Mouse (Mus musculus) stomach, embryonic 15.5 days (tissue): ENCODE results near the gene Macrod1. TPM values are rescaled to one million over a fixed set of nuclear protein-coding genes. Genes with fewer than 3 reads are reported as not detected.
A peak's percentile ranks its signal among the peaks of the same experiment; 100 is the strongest.

Experiments used
- ATAC-seq: fragments of 200-750 bp; cut with Nextera tagmentation; 2 replicates; pipeline ENCODE4 v1.8.0; 2017; ENCODE audit warnings: low read depth, moderate number of reproducible peaks, moderate TSS enrichment; ENCODE audit not compliant: insufficient read depth, low FRiP score
- H3K27ac ChIP-seq: fragments of 300-500 bp; sonication (generic); 2 replicates; pipeline ENCODE4 v1.5.1; 2015; ENCODE audit warnings: mild to moderate bottlenecking, inconsistent platforms
- H3K27me3 ChIP-seq: fragments of 300-500 bp; sonication (generic); replicated peaks from 2 replicates; pipeline ENCODE4 v1.6.1; 2015; ENCODE audit warnings: inconsistent platforms
- H3K36me3 ChIP-seq: fragments of 300-500 bp; sonication (generic); 2 replicates; pipeline ENCODE4 v1.6.1; 2015; ENCODE audit warnings: inconsistent platforms
- H3K4me1 ChIP-seq: fragments of 300-500 bp; sonication (generic); 2 replicates; pipeline ENCODE4 v1.6.1; 2015; ENCODE audit warnings: inconsistent platforms
- H3K4me2 ChIP-seq: fragments of 300-500 bp; sonication (generic); 2 replicates; pipeline ENCODE4 v1.6.1; 2015; ENCODE audit warnings: mild to moderate bottlenecking, inconsistent platforms
- H3K4me3 ChIP-seq: fragments of 300-500 bp; sonication (generic); replicated peaks from 2 replicates; pipeline ENCODE4 v1.5.1; 2015; ENCODE audit warnings: inconsistent platforms
- H3K9ac ChIP-seq: fragments of 300-500 bp; sonication (generic); 2 replicates; pipeline ENCODE4 v1.6.1; 2015; ENCODE audit warnings: inconsistent platforms
- H3K9me3 ChIP-seq: fragments of 300-500 bp; sonication (generic); 2 replicates; pipeline ENCODE4 v1.6.1; 2016; ENCODE audit warnings: inconsistent platforms
- WGBS: fragments of 180-500 bp; shearing (Covaris S2); methylation state at CpG from one replicate; pipeline ENCODE4 v1.1.7; 2015; 5-methylcytosine and 5-hydroxymethylcytosine counted together
- polyA plus RNA-seq: library from polyadenylated mRNA; unstranded; fragments of >200 nt; fragmentation: Nextera tagmentation; extraction: Ambion mirVana; gene quantifications from 2 replicates; pipeline ENCODE4 v1.2.1, GENCODE M21; 2015

Macrod1 gene
- polyA plus RNA-seq, 1 experiment from 2014 or later: 13.3 TPM

DNA sequence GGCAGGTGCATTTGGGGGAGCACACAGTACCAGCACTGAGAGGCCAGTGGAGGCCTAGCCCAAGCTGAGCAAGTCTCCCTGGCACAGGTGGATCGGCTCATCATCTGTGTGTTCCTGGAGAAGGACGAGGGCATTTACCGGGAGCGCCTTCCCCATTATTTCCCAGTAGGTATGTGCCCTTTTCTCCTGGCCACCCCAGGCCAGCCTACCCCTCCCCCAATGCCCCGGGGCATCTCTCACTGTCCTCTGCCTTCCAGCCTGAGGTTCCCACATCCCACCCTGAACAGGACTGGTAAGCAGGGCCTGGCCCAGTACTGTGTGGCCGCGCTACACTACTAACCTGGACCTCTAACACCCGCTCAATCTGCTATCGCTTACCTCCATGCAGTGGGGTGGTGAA lies 140.8 kb downstream of the Macrod1 start:
- peaks cover 9% of the 10 kb centered on the region for H3K4me1 ChIP-seq
- no peak overlapping the region for H3K27ac ChIP-seq
- no peak overlapping the region for H3K4me3 ChIP-seq
- peaks cover 40% of the 10 kb centered on the region for H3K36me3 ChIP-seq
- H3K9ac ChIP-seq: no peak overlapping the region
- H3K4me2 ChIP-seq: no peak overlapping the region
- ATAC-seq: no peak
- H3K9me3 ChIP-seq: no peaks in the 10 kb centered on the region
- H3K27me3 ChIP-seq: no peaks in the 10 kb centered on the region
- 80% methylated on average over 9 of the region's 9 CpGs for WGBS

DNA sequence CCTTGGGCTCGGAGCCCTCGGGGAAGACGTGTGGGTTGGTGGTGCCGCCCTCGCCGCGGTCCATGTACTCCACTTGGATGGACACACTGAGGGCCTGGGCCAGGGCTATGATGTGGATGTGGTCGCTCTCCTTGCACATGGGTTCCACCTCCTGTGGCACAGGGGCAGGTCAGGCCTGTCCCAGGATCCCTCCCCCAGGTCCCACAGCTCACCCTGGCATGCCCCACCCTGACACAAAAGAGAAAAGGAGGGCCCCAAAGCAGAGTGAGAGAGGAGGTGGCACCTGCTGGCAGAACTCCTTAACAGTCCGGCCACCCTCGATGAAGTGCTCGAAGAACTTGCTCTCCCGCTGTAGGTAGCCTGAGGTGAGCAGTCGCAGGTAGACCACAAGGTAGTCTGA lies 142.5 kb downstream of the Macrod1 start:
- no peak overlapping the region for H3K27ac ChIP-seq
- peaks cover 57% of the 10 kb centered on the region for H3K36me3 ChIP-seq
- peaks cover 12% of the 10 kb centered on the region for H3K4me1 ChIP-seq
- no peak overlapping the region for H3K9ac ChIP-seq
- no peak overlapping the region for H3K4me2 ChIP-seq
- H3K9me3 ChIP-seq: no peaks in the 10 kb centered on the region
- whole genome bisulfite sequencing: 91% methylated on average over 13 of the region's 13 CpGs
- no peak for ATAC-seq
- no peak overlapping the region for H3K4me3 ChIP-seq
- H3K27me3 ChIP-seq: no peaks in the 10 kb centered on the region

DNA sequence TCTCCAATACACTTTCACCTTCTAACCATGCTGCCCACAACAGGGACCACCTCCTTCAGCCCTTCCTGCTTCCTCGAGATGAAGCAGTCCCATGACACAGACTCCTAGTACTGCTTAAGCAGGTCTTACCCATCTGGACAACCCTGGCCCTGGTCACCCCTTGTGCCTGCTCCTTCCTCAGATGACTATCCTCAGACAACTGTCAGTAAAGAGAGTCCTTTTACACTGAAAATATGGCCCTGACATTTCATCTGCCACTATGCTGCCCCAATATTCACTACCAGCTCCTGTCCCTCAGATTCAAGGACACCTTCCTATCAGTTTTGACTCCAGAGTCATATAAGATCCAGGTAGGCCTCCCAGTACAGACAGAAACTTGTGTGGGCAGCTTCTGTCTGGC lies 143.8 kb downstream of the Macrod1 start:
- peaks cover 24% of the 10 kb centered on the region for H3K4me1 ChIP-seq
- H3K27ac ChIP-seq: no peak overlapping the region
- no peak overlapping the region for H3K4me3 ChIP-seq
- no peak overlapping the region for H3K9ac ChIP-seq
- ATAC-seq: no peak
- WGBS: 50% methylated on average over 1 of the region's 1 CpGs
- no peaks in the 10 kb centered on the region for H3K9me3 ChIP-seq
- peaks cover 58% of the 10 kb centered on the region for H3K36me3 ChIP-seq
- H3K4me2 ChIP-seq: no peak overlapping the region
- H3K27me3 ChIP-seq: no peaks in the 10 kb centered on the region

DNA sequence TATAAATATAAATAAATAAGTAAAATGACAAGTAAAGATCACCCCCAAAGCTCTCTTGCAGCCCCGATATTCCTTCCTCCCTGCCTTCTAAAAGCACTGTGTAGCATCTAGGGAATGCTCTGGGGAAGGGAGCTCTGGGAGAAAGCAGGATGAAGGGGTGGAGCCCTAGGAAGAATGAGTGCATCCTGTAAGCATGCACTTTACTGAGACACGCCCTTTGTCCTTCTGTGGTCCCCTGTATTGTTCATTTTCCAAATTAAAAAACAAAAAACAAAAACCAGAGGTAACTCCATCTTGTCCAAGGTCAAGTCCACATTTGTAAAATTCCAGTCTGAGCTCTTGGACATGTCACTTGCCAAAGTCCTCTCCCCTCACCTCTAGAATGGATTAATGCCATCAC lies 148.3 kb downstream of the Macrod1 start:
- Histone ChIP-seq H3K9ac (no peak overlapping the region; the same call in 1 of the 2 replicates), H3K4me1 (peaks cover 21% of the 10 kb centered on the region), H3K27ac (peak overlapping the region; percentile 99; the same call in 1 of the 2 replicates), H3K9me3 (no peaks in the 10 kb centered on the region), H3K27me3 (no peaks in the 10 kb centered on the region), H3K4me2 (peak overlapping the region; percentile 64), H3K36me3 (peaks cover 29% of the 10 kb centered on the region), H3K4me3 (peak overlapping the region; percentile 94)
- no peak for ATAC-seq
- 52% methylated on average over 2 of the region's 2 CpGs for WGBS

DNA sequence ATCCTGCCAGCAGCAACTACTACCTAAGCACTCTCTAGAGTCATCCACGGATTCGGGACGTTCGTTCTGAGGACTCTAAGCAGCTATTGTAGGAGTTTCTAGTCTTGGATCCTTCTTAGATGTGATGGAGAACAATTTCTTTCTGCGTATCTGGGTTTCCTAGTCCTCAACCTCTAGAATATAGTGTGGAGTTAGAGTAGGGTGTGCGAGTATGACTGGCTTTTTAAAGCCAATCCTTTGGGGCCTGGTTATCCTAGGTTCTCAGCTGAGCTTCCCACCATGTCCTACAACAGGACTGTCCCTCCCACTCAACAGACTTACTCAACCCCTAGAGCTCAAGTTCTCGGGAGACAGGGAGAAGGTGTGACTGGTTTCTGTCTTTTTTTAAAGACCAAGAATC lies 148.7 kb downstream of the Macrod1 start:
- no peak for ATAC-seq
- 21% methylated on average over 7 of the region's 7 CpGs for WGBS
- Histone ChIP-seq H3K9me3 (no peaks in the 10 kb centered on the region), H3K27me3 (no peaks in the 10 kb centered on the region), H3K27ac (peak overlapping the region; percentile 99), H3K9ac (peak overlapping the region; percentile 88), H3K4me2 (peak overlapping the region; percentile 64), H3K36me3 (peaks cover 25% of the 10 kb centered on the region), H3K4me1 (peaks cover 21% of the 10 kb centered on the region), H3K4me3 (peak overlapping the region; percentile 94)

DNA sequence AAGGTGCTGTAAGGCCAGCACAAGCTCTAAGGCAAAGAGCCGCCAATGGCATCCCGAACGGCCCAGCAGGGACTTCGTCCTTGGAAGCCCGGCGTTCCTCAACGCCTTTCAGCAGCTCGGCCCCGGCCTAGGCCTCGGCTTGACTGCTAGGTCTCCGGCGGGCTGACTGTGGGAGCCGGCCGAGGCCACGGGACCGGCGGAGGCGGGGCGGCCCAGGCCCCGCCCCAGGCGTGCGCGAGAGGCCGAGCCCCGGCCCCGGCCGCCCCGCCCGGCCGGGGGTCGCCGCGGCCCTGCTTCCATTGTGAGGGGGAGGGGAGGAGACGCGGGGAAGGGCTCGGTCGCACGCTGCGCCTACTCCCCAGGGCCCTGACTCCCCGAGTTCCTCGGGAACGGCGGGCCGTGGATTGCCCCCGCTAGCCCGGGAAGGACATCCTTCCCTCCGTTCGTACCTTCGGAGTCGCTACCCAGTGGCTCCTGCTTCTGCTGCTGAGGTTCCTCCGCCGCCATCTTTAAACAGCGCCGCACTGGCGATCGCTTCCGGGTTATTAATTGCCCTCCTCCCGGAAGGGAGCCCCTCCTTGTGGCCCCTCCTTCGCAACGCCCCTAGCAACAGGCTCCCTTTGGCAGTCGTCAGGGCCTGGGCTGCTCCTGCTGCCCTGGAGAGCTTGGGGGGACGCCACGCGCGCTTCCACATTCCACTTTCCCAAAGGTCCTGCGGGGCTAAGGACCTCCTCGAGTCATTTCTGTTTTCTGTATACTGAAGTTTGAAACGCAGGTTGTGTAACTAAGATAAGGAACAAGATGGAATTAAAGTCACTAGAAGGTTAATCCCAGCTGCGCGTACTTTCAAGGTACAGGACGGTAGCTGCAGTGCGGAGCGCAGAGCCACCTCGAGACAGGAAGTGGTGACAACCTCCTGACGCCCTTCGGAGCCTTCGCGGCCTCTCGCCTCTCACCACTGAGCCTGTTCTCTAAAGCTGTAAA lies 149.4 kb downstream of the Macrod1 start, which contains the start of gene Otub1:
Gene Otub1, minus strand, starts transcription at position 564 of the 984 bp plus-strand sequence.
- peak within 1 kb of the TSS; percentile 88 for H3K9ac ChIP-seq
- H3K27ac ChIP-seq: peak within 1 kb of the TSS; percentile 99
- WGBS: under 1% methylated on average over 74 of the region's 79 CpGs
- ATAC-seq: peak; percentile 97
- H3K36me3 ChIP-seq: peaks cover 20% of the 10 kb centered on the region
- H3K4me3 ChIP-seq: peak within 1 kb of the TSS; percentile 94
- no peaks in the 10 kb centered on the region for H3K9me3 ChIP-seq
- no peaks in the 10 kb centered on the region for H3K27me3 ChIP-seq
- H3K4me1 ChIP-seq: peaks cover 21% of the 10 kb centered on the region
- H3K4me2 ChIP-seq: peak within 1 kb of the TSS; percentile 64

DNA sequence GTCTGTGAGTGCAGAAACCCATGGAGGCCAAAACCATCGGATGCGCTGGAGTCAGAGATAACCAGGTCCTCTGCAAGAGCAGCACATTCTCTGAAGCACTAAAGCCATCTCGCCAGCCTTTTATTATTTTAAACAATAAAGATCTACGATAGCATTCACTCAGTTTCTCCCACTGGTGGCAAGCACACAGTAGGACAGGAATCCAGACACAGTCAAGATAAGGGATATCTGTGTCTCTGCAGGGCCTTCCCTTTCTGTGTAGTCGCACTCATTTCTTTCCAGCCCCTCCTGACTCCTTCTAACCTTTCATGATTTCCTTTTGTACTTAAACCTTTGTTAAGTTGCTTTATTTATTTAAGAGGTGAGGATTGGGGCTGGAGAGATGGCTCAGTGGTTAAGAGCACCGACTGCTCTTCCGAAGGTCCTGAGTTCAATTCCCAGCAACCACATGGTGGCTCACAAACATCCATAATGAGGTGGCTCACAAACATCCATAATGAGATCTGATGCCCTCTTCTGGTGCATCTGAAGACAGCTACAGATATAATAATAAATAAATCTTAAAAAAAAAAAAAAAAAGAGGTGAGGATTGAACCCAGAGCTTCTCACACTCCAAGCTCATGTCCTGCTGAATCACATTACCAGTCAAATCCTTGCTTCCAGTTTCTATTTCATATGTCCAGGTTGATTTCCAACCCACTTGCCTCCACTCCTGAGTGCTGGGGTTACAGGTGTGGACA lies 153.5 kb downstream of the Macrod1 start:
- Histone ChIP-seq H3K4me3 (no peak overlapping the region), H3K27me3 (no peaks in the 10 kb centered on the region), H3K27ac (no peak overlapping the region), H3K9me3 (no peaks in the 10 kb centered on the region), H3K4me2 (no peak overlapping the region), H3K9ac (no peak overlapping the region), H3K4me1 (peaks cover 18% of the 10 kb centered on the region), H3K36me3 (peaks cover 14% of the 10 kb centered on the region)
- ATAC-seq: no peak
- WGBS: 81% methylated on average over 7 of the region's 7 CpGs

DNA sequence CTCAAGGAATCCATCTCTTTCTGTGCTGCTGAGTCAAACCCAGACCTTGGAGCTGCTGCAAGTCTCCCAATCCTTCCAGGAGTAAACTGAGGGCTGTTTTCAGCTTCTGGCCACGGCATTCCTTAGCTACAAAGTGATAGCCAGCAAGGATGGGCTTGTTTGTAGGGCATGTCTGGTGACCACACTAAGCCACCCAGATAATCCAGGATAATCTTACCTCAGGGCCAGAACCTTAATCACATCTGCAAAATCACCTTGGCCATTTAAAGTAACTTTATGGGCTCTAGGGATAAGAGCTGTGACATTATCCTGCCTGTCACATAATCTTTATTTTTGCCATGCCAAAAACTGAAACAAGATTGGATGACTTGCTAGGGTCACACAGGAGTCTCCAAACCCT lies 155.6 kb downstream of the Macrod1 start:
- no peaks in the 10 kb centered on the region for H3K27me3 ChIP-seq
- ATAC-seq: no peak
- H3K4me2 ChIP-seq: no peak overlapping the region
- no peak overlapping the region for H3K27ac ChIP-seq
- WGBS: 81% methylated on average over 1 of the region's 1 CpGs
- peaks cover 23% of the 10 kb centered on the region for H3K4me1 ChIP-seq
- peaks cover 17% of the 10 kb centered on the region for H3K36me3 ChIP-seq
- no peaks in the 10 kb centered on the region for H3K9me3 ChIP-seq
- H3K4me3 ChIP-seq: no peak overlapping the region
- no peak overlapping the region for H3K9ac ChIP-seq

DNA sequence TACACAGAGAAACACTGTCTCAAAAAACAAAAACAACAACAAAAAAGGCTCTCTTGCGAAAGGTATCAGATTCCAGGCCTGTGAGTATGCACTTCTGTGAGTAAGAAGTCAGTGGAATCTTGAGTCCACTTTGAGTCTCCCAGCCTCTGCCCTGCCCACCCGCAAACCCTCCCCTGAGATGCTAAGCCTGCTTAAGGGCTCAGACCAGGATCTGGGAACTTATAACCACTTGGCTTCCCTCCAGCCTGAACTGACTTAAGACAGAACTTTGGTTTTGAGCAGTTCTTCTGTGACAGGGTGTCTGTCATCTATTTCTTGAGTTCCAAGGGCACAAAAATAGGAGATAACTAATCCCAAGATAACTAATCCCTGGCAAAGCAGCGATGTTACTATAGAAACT lies 156.4 kb downstream of the Macrod1 start:
- no peak for ATAC-seq
- no peak overlapping the region for H3K9ac ChIP-seq
- H3K27me3 ChIP-seq: no peaks in the 10 kb centered on the region
- H3K27ac ChIP-seq: no peak overlapping the region
- 89% methylated on average over 3 of the region's 3 CpGs for WGBS
- no peaks in the 10 kb centered on the region for H3K9me3 ChIP-seq
- peaks cover 26% of the 10 kb centered on the region for H3K4me1 ChIP-seq
- H3K36me3 ChIP-seq: peaks cover 17% of the 10 kb centered on the region
- no peak overlapping the region for H3K4me3 ChIP-seq
- no peak overlapping the region for H3K4me2 ChIP-seq

DNA sequence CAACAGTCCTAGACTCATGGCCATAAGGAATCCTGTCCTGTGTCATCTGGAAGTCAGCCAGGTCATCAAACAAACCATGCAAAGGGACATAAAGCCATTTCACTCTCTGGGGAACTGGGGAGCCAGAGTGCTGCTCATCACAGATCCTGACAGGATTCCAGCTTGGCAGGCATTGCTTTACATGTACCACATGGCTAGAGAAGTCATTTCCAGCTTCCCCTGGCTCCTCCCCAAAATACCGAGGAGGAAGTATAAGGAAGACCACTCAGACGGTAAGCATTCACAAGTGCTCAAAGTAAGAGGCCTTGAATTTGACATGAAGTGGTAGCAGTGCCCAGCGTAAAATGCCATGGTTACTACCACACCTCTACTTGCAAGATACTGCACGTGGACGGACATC lies 157.9 kb downstream of the Macrod1 start:
- WGBS: 74% methylated on average over 5 of the region's 5 CpGs
- no peak for ATAC-seq
- Histone ChIP-seq H3K9ac (no peak overlapping the region), H3K4me1 (peaks cover 27% of the 10 kb centered on the region), H3K36me3 (peaks cover 17% of the 10 kb centered on the region), H3K27ac (peak overlapping the region; percentile 9; the same call in 1 of the 2 replicates), H3K4me3 (no peak overlapping the region), H3K4me2 (no peak overlapping the region; the same call in 1 of the 2 replicates), H3K27me3 (no peaks in the 10 kb centered on the region), H3K9me3 (no peaks in the 10 kb centered on the region)

DNA sequence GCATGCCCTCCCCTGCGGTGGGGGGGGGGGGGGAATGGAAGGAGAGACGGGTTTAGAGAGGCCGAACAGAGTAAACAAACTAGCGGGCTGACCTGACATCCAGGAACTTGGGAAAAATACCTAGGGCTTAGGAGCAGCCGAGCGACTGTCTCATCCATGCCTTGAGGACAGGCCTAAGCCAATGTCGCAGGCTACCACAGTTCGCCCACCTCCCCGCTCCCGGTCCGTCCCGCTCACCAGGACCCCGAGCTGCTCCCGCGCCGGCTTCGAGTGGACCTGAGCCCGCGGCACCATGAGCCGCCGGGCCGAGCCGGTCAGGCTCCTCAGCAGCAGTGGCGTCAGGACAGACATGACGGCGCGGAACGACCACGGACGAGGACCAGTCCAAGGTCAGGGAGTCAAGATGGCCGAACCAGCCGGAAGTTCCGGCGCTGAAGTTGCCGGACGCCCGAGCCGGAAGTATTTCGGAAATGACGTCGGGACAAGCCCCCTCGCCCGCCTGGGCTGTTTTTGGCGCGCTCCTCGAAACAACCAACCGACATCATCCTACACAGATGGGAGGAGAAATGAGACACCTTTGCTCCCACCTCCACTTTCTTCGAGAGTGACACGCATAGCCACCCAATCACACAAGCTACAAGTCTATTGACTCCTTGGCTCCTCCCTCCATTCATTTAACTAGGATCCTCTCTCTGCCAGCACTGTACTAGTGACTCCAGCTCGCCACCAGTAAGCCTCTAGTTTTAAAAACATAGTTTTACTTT lies 160.7 kb downstream of the Macrod1 start, which contains the start of gene Cox8a:
Gene Cox8a, minus strand, starts transcription at position 455 of the 764 bp plus-strand sequence.
- Histone ChIP-seq H3K27me3 (no peaks in the 10 kb centered on the region), H3K4me3 (peak within 1 kb of the TSS; percentile 85), H3K9ac (peak within 1 kb of the TSS; percentile 71), H3K4me1 (peaks cover 27% of the 10 kb centered on the region), H3K27ac (peak within 1 kb of the TSS; percentile 89), H3K9me3 (no peaks in the 10 kb centered on the region), H3K36me3 (peaks cover 17% of the 10 kb centered on the region), H3K4me2 (peak within 1 kb of the TSS; percentile 72)
- WGBS: under 1% methylated on average over 50 of the region's 50 CpGs
- ATAC-seq: peak; percentile 98
